Mouse (Mus musculus) thymus, postnatal 0 days (tissue): ENCODE results near the gene Acd. TPM values are rescaled to one million over a fixed set of nuclear protein-coding genes. Genes with fewer than 3 reads are reported as not detected.

Experiments used
- DNase-seq: peaks from one replicate; pipeline ENCODE4 v3.0.0-alpha.2; 2015; ENCODE audit warnings: low spot score
- polyA plus RNA-seq: library from polyadenylated mRNA; unstranded; fragments of >200 nt; fragmentation: Nextera tagmentation; extraction: Ambion mirVana; gene quantifications from 2 replicates; pipeline ENCODE4 v1.2.1, GENCODE M21; 2015

Acd gene
- polyA plus RNA-seq, 1 experiment from 2014 or later, result 66.7 TPM

GRCm38 (mm10) chr8:105702001-105702401 is 1.1 kb upstream of the Acd start:
- no peak for DNase-seq

DNA sequence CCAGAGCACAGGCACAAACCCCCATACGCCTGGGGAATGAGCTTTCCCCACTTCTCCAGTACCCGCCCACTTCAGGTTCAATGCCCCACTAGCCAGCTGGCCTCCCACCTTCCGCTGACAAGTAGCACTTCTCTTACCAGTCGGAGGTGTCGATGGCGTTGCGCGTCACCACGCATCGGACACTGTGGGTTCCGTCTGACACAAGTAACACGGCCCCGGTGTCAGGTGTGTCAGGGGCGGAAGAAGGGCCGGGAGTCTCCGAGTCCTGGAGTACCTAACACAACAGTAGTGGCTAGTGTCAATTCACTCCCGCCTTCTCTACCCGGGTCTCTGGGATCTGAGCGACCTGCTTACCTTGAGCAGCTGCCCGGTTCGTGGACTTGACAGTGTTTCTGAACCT is 336 bp downstream of the Acd start:
- DNase-seq, result peak; percentile 63

DNA sequence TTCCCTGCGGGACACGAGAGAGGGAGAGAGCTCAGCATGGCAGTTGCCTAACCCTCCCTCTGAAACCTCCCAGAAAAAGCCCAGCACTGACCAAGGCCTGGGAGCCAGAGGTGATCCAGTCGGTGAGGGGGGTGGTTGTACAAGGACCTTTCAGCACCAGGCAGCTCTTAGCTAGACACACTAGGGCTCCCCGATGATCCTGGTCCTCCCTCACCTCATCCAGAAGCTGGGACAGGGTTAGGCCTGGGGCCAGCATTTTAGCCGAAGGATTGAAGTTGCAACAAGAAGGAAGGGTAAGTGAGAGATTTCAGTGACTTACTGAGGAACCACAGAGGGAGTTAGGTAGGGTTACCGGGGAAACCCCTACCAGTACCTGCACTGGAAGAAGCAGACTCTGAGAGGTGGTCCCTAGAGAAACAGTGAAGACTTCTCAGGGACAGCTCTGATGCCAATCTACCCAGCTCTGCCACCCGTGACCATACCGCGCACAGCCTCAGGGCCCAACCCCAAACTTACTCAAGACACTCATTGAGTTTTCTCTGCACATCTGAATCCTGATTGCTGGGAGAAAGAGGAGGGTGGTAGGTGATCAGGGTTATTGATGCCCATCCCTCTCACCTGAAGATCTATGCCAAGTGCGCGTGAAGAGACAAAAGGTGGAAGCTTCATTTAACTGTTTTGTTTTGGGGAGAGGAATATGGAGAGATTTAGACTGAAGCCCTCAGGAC is 1.2 kb downstream of the Acd start:
- no peak for DNase-seq

GRCm38 (mm10) chr8:105698734-105699133 is 2.2 kb downstream of the Acd start:
- DNase-seq, result no peak

- DNase-seq, result no peak
Measured at GRCm38 (mm10) chr8:105697196-105697780, 3.6 kb downstream of the Acd start.

- DNase-seq, result no peak
Measured at GRCm38 (mm10) chr8:105695080-105695780, 5.7 kb downstream of the Acd start.

DNA sequence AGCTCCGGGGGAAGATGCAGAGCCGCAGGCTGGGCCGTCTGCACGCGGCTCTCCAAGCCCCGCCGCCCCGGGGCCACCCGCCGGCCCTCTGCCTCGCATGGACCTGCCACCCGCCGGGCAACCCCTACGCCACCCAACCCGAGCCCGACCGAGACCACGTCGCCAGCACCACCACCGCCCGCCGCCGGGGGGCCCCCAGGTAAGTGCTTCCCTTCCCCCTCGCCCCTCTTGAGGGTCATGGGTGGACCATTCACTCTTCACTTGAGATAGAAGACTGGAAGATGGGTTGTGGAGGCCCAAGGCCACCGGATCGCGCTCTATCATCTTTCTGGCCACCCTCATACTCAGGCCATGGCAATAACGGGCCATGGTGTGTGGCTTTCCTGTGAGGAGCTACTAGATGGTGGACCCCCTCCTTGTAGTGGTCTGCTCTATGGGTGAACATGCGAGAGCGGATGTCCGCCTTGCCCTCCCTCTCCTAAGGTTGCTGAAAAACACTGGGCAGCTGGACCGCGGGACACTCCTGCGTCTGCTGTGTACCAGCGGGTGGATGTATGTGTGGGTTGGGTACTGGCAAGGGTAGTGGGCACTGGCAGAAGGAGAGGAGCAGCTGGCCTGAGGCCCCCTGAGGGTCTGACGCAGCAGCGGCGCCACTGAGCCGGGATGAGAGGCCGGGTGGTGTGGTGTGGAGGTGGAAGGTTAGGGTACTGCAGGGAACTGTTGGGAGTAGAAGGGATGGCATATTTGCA is 6.7 kb downstream of the Acd start:
- DNase-seq, result no peak

GRCm38 (mm10) chr8:105693648-105694047 is 7.3 kb downstream of the Acd start:
- DNase-seq, result peak; percentile 40

DNA sequence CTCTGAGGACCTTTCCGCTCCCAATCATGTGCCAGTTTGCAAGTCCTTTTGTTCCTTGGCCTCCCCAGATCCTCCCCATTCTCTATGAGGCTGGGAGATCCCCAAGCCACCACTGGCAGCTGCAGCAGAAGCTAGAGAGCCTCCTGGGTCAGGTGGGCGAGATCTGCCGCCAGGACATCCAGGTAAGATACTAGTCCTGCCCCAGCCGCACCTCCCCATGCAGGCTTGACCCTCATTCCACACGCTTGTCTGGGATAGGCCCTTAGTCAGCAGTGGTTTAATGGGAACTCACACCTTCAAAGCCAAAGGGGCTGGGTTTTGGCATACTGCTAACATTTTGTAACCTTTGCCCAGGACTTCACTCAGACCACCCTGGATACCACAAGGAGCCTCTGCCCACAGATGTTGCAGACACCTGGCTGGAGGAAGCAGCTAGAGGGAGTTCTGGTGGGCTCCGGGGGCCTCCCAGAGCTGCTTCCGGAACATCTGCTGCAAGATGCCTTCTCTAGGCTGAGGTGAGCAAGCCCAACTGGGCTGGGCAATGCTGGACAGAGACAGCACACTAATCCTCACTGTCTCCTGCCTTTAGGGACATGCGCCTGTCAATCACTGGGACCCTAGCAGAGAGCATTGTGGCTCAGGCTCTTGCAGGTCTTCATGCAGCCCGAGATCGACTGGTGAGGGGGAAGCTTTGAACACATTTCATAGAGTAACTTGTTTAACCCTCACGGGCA is 8.3 kb downstream of the Acd start:
- DNase-seq, result no peak

- DNase-seq, result no peak
Measured at GRCm38 (mm10) chr8:105690978-105691377, 9.9 kb downstream of the Acd start.

DNA sequence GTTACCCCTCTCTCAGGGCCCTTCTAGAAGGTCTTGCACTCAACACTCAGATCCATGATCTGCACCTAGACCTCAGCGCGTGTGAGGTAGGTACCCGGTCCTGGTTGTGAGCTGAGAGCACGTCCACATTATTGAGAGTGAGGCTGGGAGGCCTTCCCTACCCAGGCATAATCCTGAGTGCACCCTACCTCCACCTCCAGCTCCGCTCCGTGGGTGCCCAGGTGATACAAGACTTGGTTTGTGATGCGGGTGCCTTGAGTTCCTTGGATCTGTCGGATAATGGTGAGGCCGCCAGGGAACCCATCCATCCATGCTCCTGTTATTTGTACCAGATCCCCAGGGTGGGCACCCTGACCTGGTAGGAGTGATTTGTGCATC is 10.9 kb downstream of the Acd start:
- no peak for DNase-seq

- no peak for DNase-seq
Measured at GRCm38 (mm10) chr8:105689256-105689982, 11.5 kb downstream of the Acd start.

GRCm38 (mm10) chr8:105688242-105688752 is 12.6 kb downstream of the Acd start:
- no peak for DNase-seq

DNA sequence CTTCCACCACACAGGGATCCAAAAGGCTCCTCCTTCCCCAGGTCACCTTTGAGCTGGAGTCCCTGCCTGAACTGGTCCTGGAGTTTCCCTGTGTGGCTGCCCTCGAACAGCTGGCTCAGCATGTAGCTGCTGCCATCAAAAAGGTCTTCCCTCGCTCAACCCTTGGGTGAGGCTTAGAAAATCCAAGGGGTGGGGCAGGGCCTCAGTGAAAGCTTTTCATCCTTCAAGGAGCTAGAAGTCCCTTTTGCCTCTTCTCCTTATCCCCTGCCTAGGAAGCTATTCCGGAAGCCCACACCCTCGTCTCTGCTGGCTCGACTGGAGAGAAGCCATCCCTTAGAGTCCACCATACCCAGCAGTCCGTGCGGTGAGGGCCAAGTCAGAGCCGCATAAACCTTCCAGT is 13.4 kb downstream of the Acd start:
- no peak for DNase-seq

DNA sequence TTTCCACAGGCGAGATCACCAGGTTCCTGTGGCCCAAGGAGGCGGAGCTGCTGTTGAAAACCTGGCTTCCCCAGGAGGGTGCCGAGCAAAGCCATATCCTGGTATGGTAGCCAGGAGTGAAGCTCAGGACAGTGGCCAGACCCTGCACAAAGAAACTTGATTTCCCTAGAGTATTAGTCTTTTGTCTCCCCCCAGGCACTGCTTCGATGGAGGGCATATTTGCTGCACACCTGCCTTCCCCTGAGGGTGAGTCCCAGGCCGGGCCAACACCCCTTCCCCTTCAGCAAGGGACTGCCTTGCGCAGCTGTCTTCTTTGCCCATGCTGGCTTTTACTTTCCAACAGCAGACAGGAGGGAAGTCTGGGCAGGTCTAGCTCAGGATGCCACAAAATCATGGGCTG is 14.4 kb downstream of the Acd start:
- DNase-seq, result peak; percentile 54

- DNase-seq, result peak; percentile 98
Measured at GRCm38 (mm10) chr8:105685796-105686308, 15.1 kb downstream of the Acd start, which contains the start of gene Carmil2. TSS of gene Carmil2 (plus strand) at chr8:105686274.

DNA sequence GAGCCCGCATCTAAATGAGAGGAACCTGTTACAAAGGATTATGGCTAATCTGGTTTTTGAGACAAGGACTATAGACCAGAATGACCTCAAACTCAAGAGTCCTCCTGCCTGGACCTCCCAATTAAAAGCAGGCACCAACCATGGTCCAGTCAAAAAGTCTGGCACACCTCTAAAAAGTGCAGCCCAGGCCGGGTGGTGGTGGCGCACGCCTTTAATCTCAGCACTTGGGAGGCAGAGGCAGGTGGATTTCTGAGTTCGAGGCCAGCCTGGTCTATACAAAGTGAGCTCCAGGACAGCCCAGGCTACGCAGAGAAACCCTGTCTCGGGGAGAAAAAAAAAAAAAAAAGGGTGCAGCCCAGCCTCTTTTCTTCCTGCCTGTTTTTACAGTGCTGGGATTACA is 15.6 kb downstream of the Acd start:
- DNase-seq, result no peak

DNA sequence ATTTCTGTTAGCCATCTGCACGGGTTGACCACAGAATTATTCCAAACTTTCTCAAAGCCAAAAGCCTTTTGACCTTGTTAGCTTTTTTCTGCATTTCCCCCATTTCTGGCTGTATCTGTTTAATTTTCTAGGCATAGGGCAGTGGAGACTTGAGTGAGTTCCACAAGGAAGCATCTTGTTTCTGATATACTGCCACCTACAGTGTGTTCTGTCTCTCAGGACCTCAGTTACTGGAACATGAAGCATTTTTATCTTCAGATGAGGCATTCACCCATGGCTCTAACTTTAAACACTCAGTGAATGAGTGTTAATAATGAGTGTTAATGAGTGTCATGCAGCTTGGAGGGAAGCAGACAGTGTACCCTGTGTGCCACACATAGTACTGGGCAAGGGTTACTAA is 23.0 kb downstream of the Acd start:
- no peak for DNase-seq

DNA sequence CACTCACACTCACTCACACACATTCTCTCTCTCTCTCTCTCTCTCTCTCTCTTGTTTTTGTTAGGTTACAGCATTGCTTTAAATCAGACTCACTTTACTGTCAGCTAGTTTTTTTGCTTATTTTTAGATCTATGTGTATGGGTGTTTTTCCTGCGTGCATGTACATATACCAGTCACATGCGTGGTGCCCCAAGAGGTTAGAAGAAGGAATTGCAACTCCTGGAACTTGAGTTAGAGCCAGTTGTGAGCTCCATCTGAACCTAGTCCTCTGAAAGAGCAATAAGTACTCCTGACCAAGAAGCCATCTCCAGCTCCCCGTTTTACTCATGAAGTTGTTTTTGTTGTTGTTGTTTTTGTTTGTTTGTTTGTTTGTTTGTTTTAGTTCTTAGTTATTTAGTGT is 39.7 kb downstream of the Acd start:
- DNase-seq, result peak; percentile 69

DNA sequence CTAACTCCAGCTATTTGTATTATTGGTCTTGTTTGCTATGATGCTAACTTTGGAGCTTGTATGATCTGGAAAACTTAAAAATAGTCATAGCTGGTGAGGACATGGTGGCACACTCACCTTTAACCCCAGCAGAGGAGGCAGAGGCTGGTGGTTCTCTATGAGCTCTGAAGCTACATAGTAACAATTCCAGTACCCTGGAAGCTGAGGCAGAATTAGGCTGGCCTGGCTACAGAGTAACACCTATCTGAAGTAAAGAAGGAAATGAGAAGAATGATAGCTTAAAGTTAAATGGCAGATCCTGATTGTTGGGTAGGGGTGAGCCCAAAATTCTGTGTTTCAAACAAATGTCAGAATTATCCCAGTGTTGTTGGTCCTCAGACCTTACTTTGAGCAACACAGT is 43.3 kb downstream of the Acd start:
- DNase-seq, result no peak
